ENCODE assay signal across 32 mouse cellular contexts in the genomic region with DNA sequence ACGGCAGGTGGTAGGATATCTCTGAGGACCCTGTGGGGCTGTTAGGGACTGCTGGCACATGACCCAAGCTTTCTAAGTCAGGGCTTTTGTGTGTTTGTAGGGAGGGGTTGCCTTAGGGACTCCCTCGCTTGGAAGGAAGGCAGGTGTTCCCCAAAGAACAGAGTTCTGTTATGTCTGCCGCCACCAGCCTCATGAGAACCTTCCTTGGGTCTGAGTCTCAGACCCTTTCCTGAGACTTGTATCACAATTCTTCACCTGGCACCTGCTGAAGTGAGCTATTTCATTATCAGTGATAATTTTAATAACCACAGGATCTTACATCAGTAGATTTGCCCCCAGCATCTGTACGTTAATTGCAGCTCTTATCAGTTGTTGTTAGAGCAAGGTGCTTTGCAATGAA. TPM values are rescaled to one million over a fixed set of nuclear protein-coding genes. Genes with fewer than 3 reads are reported as not detected.
"Had no signal": no experiment of that assay in that cellular context is flagged by ENCODE, and none has a peak within 500 bp of the region (broad histone marks: within the 10 kb centered on the region; RNA-seq: fewer than 3 reads in every experiment).

No protein-coding gene starts in this region.

- H3K27me3 ChIP-seq: limb, embryonic 12.5 days; limb, embryonic 13.5 days; limb, embryonic 15.5 days; liver, embryonic 12.5 days; liver, embryonic 13.5 days; liver, embryonic 15.5 days; lung, embryonic 15.5 days; megakaryocyte, embryonic 14.5 days; midbrain, embryonic 12.5 days; midbrain, embryonic 13.5 days; midbrain, embryonic 15.5 days had no signal

- H3K36me3 ChIP-seq: limb, embryonic 10.5 days; limb, embryonic 12.5 days; limb, embryonic 13.5 days; limb, embryonic 15.5 days; liver, embryonic 12.5 days; liver, embryonic 13.5 days; liver, embryonic 15.5 days; lung, embryonic 15.5 days; midbrain, embryonic 10.5 days; midbrain, embryonic 12.5 days; midbrain, embryonic 13.5 days; midbrain, embryonic 15.5 days had no signal

- DNase-seq: liver; liver, embryonic 13.5 days; liver, postnatal 0 days; lung, adult 18-20 months; lung, adult 2 months; lung, embryonic 14.5 days; lung, postnatal 10 days; lung, postnatal 14 days; lung, postnatal 36 days; lung, postnatal 4 days; midbrain, embryonic 14.5 days had no signal

- H3K9me3 ChIP-seq: limb, embryonic 10.5 days; limb, embryonic 12.5 days; limb, embryonic 13.5 days; limb, embryonic 15.5 days; liver, embryonic 13.5 days; liver, embryonic 15.5 days; lung, embryonic 15.5 days; midbrain, embryonic 10.5 days; midbrain, embryonic 12.5 days; midbrain, embryonic 13.5 days; midbrain, embryonic 15.5 days had no signal

- H3K9ac ChIP-seq: limb, embryonic 12.5 days; limb, embryonic 13.5 days; limb, embryonic 15.5 days; liver, embryonic 12.5 days; liver, embryonic 13.5 days; liver, embryonic 14.5 days; liver, embryonic 15.5 days; liver, postnatal 0 days; lung, embryonic 14.5 days; lung, embryonic 15.5 days; midbrain, embryonic 12.5 days; midbrain, embryonic 13.5 days; midbrain, embryonic 15.5 days had no signal

- H3K4me1 ChIP-seq: limb, embryonic 10.5 days; limb, embryonic 12.5 days; limb, embryonic 13.5 days; limb, embryonic 15.5 days; liver, embryonic 12.5 days; liver, embryonic 13.5 days; liver, embryonic 15.5 days; megakaryocyte, embryonic 14.5 days; midbrain, embryonic 12.5 days; midbrain, embryonic 13.5 days; midbrain, embryonic 15.5 days had no signal

- H3K4me2 ChIP-seq: limb, embryonic 12.5 days; limb, embryonic 13.5 days; limb, embryonic 15.5 days; liver, embryonic 11.5 days; liver, embryonic 12.5 days; liver, embryonic 13.5 days; liver, embryonic 15.5 days; lung, embryonic 14.5 days; lung, embryonic 15.5 days; midbrain, embryonic 11.5 days; midbrain, embryonic 12.5 days; midbrain, embryonic 13.5 days; midbrain, embryonic 15.5 days had no signal

- H3K4me3 ChIP-seq: limb, embryonic 10.5 days; limb, embryonic 12.5 days; limb, embryonic 13.5 days; limb, embryonic 15.5 days; liver, embryonic 12.5 days; liver, embryonic 13.5 days; liver, embryonic 15.5 days; lung, embryonic 15.5 days; megakaryocyte, embryonic 14.5 days; midbrain, embryonic 10.5 days; midbrain, embryonic 12.5 days; midbrain, embryonic 13.5 days; midbrain, embryonic 15.5 days; myocyte had no signal

- H3K27ac ChIP-seq: limb, embryonic 10.5 days; limb, embryonic 12.5 days; limb, embryonic 13.5 days; limb, embryonic 15.5 days; liver, embryonic 12.5 days; liver, embryonic 13.5 days; liver, embryonic 14.5 days; liver, embryonic 15.5 days; lung, embryonic 15.5 days; macrophage; midbrain, embryonic 10.5 days; midbrain, embryonic 12.5 days; midbrain, embryonic 13.5 days; midbrain, embryonic 15.5 days had no signal

- ATAC-seq: liver, embryonic 12.5 days; liver, postnatal 0 days; lung, postnatal 0 days; midbrain, embryonic 13.5 days; midbrain, embryonic 15.5 days; midbrain, embryonic 16.5 days had no signal

RNA-seq across cellular contexts. Expression of gene Olfm4, which starts 2.4 kb away (rescaled TPM):
- total RNA-seq: monocyte, adult 5-6 weeks had no signal
- polyA plus RNA-seq: liver, adult 2 months; lung, adult 2 months; myocyte had no signal
